Mouse (Mus musculus) neural tube, embryonic 13.5 days (tissue): ENCODE data around the gene Ranbp17. TPM values are rescaled to one million over a fixed set of nuclear protein-coding genes. Genes with fewer than 3 reads are reported as not detected.
A peak's percentile ranks its signal among the peaks of the same experiment; 100 is the strongest.

Experiments
- ATAC-seq: fragments of 200-750 bp; cut with Nextera tagmentation; 2 replicates; pipeline ENCODE4 v1.8.0; 2017; ENCODE audit warnings: low read depth, mild to moderate bottlenecking, moderate TSS enrichment, moderate library complexity
- H3K27ac ChIP-seq: fragments of 300-500 bp; sonication (generic); replicated peaks from 2 replicates; pipeline ENCODE4 v1.5.1; 2015; ENCODE audit warnings: moderate library complexity, mild to moderate bottlenecking, inconsistent platforms
- H3K27me3 ChIP-seq: fragments of 300-500 bp; sonication (generic); 2 replicates; pipeline ENCODE4 v1.6.1; 2015; ENCODE audit warnings: mild to moderate bottlenecking, inconsistent platforms
- H3K36me3 ChIP-seq: fragments of 300-500 bp; sonication (generic); 2 replicates; pipeline ENCODE4 v1.6.1; 2015; ENCODE audit warnings: mild to moderate bottlenecking, inconsistent platforms
- H3K4me1 ChIP-seq: fragments of 300-500 bp; sonication (generic); replicated peaks from 2 replicates; pipeline ENCODE4 v1.6.1; 2015; ENCODE audit warnings: inconsistent platforms
- H3K4me2 ChIP-seq: fragments of 300-500 bp; sonication (generic); 2 replicates; pipeline ENCODE4 v1.6.1; 2015; ENCODE audit warnings: inconsistent platforms, mild to moderate bottlenecking, moderate library complexity
- H3K4me3 ChIP-seq: fragments of 300-500 bp; sonication (generic); 2 replicates; pipeline ENCODE4 v1.5.1; 2015; ENCODE audit warnings: mild to moderate bottlenecking, inconsistent platforms
- H3K9ac ChIP-seq: fragments of 300-500 bp; sonication (generic); 2 replicates; pipeline ENCODE4 v1.6.1; 2015; ENCODE audit warnings: moderate library complexity, mild to moderate bottlenecking, inconsistent platforms
- H3K9me3 ChIP-seq: fragments of 300-500 bp; sonication (generic); 2 replicates; pipeline ENCODE4 v1.6.1; 2016; ENCODE audit warnings: inconsistent platforms
- WGBS: fragments of 180-500 bp; shearing (Covaris S2); methylation state at CpG from one replicate; pipeline ENCODE4 v1.1.7; 2015; 5-methylcytosine and 5-hydroxymethylcytosine counted together
- polyA plus RNA-seq: library from polyadenylated mRNA; unstranded; fragments of >200 nt; fragmentation: Nextera tagmentation; extraction: Ambion mirVana; gene quantifications from 2 replicates; pipeline ENCODE4 v1.2.1, GENCODE M21; 2015

The Ranbp17 gene
- polyA plus RNA-seq, 1 experiment from 2014 or later: 10.5 TPM

GRCm38 (mm10) chr11:33299371-33299770 is 214.2 kb downstream of the Ranbp17 start:
- H3K27ac ChIP-seq: peak overlapping the region; percentile 84
- 35% methylated on average over 11 of the region's 11 CpGs for WGBS
- H3K4me3 ChIP-seq: no peak overlapping the region
- H3K36me3 ChIP-seq: no peaks in the 10 kb centered on the region
- H3K4me1 ChIP-seq: peaks cover 49% of the 10 kb centered on the region
- H3K4me2 ChIP-seq: peak overlapping the region; percentile 22; the same call in 1 of the 2 replicates
- H3K9ac ChIP-seq: 0 out of 2 replicates have a peak overlapping the region, but pooled peaks have one; percentile 6
- H3K27me3 ChIP-seq: no peaks in the 10 kb centered on the region
- no peaks in the 10 kb centered on the region for H3K9me3 ChIP-seq
- ATAC-seq: peak; percentile 25; the same call in 1 of the 2 replicates

GRCm38 (mm10) chr11:33297121-33297520 is 216.4 kb downstream of the Ranbp17 start:
- 31% methylated on average over 8 of the region's 8 CpGs for WGBS
- peak overlapping the region; percentile 81 for H3K27ac ChIP-seq
- H3K4me2 ChIP-seq: no peak overlapping the region
- H3K4me3 ChIP-seq: no peak overlapping the region
- peaks cover 46% of the 10 kb centered on the region for H3K4me1 ChIP-seq
- H3K9me3 ChIP-seq: no peaks in the 10 kb centered on the region
- peak; percentile 84 for ATAC-seq
- H3K36me3 ChIP-seq: no peaks in the 10 kb centered on the region
- H3K27me3 ChIP-seq: no peaks in the 10 kb centered on the region
- no peak overlapping the region for H3K9ac ChIP-seq

- no peak for ATAC-seq
- 49% methylated on average over 3 of the region's 3 CpGs for WGBS
- H3K9me3 ChIP-seq: no peaks in the 10 kb centered on the region
Measured at GRCm38 (mm10) chr11:33295422-33295821, 218.1 kb downstream of the Ranbp17 start.

GRCm38 (mm10) chr11:33294063-33294462 is 219.5 kb downstream of the Ranbp17 start:
- no peak overlapping the region for H3K4me2 ChIP-seq
- H3K27ac ChIP-seq: no peak overlapping the region
- peaks cover 21% of the 10 kb centered on the region for H3K4me1 ChIP-seq
- no peak for ATAC-seq
- 74% methylated on average over 6 of the region's 6 CpGs for WGBS
- H3K36me3 ChIP-seq: no peaks in the 10 kb centered on the region
- no peak overlapping the region for H3K9ac ChIP-seq
- H3K27me3 ChIP-seq: no peaks in the 10 kb centered on the region
- H3K4me3 ChIP-seq: no peak overlapping the region
- no peaks in the 10 kb centered on the region for H3K9me3 ChIP-seq

More at GRCm38 (mm10) chr11:33295422-33295821, 218.1 kb downstream of the Ranbp17 start:
- Histone ChIP-seq H3K4me3 (no peak overlapping the region), H3K36me3 (no peaks in the 10 kb centered on the region), H3K27ac (no peak overlapping the region), H3K4me1 (peaks cover 34% of the 10 kb centered on the region), H3K9ac (no peak overlapping the region), H3K4me2 (no peak overlapping the region), H3K27me3 (no peaks in the 10 kb centered on the region)

GRCm38 (mm10) chr11:33278571-33278970 is 235.0 kb downstream of the Ranbp17 start:
- H3K36me3 ChIP-seq: peaks cover 10% of the 10 kb centered on the region; the same call in 1 of the 2 replicates
- no peaks in the 10 kb centered on the region for H3K9me3 ChIP-seq
- 97% methylated on average over 2 of the region's 2 CpGs for WGBS
- no peak overlapping the region for H3K27ac ChIP-seq
- no peak overlapping the region for H3K9ac ChIP-seq
- no peaks in the 10 kb centered on the region for H3K27me3 ChIP-seq
- H3K4me1 ChIP-seq: no peaks in the 10 kb centered on the region
- no peak overlapping the region for H3K4me3 ChIP-seq
- no peak for ATAC-seq
- no peak overlapping the region for H3K4me2 ChIP-seq

GRCm38 (mm10) chr11:33276637-33277036 is 236.9 kb downstream of the Ranbp17 start, which contains the start of gene Gm12117:
Gene Gm12117, minus strand, starts transcription at chr11:33276737.
- Histone ChIP-seq H3K9ac (no peak within 1 kb of the TSS), H3K4me3 (no peak within 1 kb of the TSS), H3K4me1 (no peaks in the 10 kb centered on the region), H3K9me3 (no peaks in the 10 kb centered on the region), H3K4me2 (no peak within 1 kb of the TSS), H3K27ac (no peak within 1 kb of the TSS), H3K36me3 (peaks cover 10% of the 10 kb centered on the region; the same call in 1 of the 2 replicates), H3K27me3 (no peaks in the 10 kb centered on the region)
- WGBS: 90% methylated on average over 3 of the region's 3 CpGs
- no peak for ATAC-seq

GRCm38 (mm10) chr11:33274816-33275215 is 238.7 kb downstream of the Ranbp17 start:
- H3K9ac ChIP-seq: no peak overlapping the region
- WGBS: 71% methylated on average over 3 of the region's 3 CpGs

GRCm38 (mm10) chr11:33274294-33274693 is 239.3 kb downstream of the Ranbp17 start:
- no peak for ATAC-seq
- H3K36me3 ChIP-seq: peaks cover 10% of the 10 kb centered on the region; the same call in 1 of the 2 replicates
- 88% methylated on average over 1 of the region's 1 CpGs for WGBS
- no peaks in the 10 kb centered on the region for H3K27me3 ChIP-seq
- H3K27ac ChIP-seq: no peak overlapping the region
- no peaks in the 10 kb centered on the region for H3K9me3 ChIP-seq
- H3K9ac ChIP-seq: no peak overlapping the region
- no peak overlapping the region for H3K4me2 ChIP-seq
- no peaks in the 10 kb centered on the region for H3K4me1 ChIP-seq
- H3K4me3 ChIP-seq: no peak overlapping the region

More at GRCm38 (mm10) chr11:33274816-33275215, 238.7 kb downstream of the Ranbp17 start:
- no peaks in the 10 kb centered on the region for H3K9me3 ChIP-seq
- H3K4me1 ChIP-seq: no peaks in the 10 kb centered on the region
- H3K4me3 ChIP-seq: no peak overlapping the region
- no peak overlapping the region for H3K27ac ChIP-seq
- ATAC-seq: no peak
- H3K27me3 ChIP-seq: no peaks in the 10 kb centered on the region
- peaks cover 10% of the 10 kb centered on the region; the same call in 1 of the 2 replicates for H3K36me3 ChIP-seq
- no peak overlapping the region for H3K4me2 ChIP-seq

- Histone ChIP-seq H3K4me1 (peaks cover 14% of the 10 kb centered on the region; the same call in 1 of the 2 replicates), H3K27me3 (no peaks in the 10 kb centered on the region; the same call in 1 of the 2 replicates), H3K27ac (no peak overlapping the region; the same call in 1 of the 2 replicates), H3K4me3 (no peak overlapping the region), H3K4me2 (no peak overlapping the region), H3K9ac (no peak overlapping the region), H3K36me3 (no peaks in the 10 kb centered on the region), H3K9me3 (no peaks in the 10 kb centered on the region)
- 34% methylated on average over 3 of the region's 3 CpGs for WGBS
- ATAC-seq: peak; percentile 64; the same call in 1 of the 2 replicates
Measured at GRCm38 (mm10) chr11:33240295-33240694, 273.3 kb downstream of the Ranbp17 start.

- peak overlapping the region; percentile 67 for H3K27ac ChIP-seq
Measured at GRCm38 (mm10) chr11:33234134-33234533, 279.4 kb downstream of the Ranbp17 start.

GRCm38 (mm10) chr11:33232056-33232455 is 281.5 kb downstream of the Ranbp17 start:
- no peak overlapping the region for H3K4me3 ChIP-seq
- peaks cover 34% of the 10 kb centered on the region for H3K4me1 ChIP-seq
- no peak for ATAC-seq
- no peak overlapping the region for H3K27ac ChIP-seq
- H3K9ac ChIP-seq: no peak overlapping the region
- 66% methylated on average over 5 of the region's 5 CpGs for WGBS
- H3K9me3 ChIP-seq: no peaks in the 10 kb centered on the region
- no peaks in the 10 kb centered on the region for H3K27me3 ChIP-seq
- H3K4me2 ChIP-seq: no peak overlapping the region
- H3K36me3 ChIP-seq: no peaks in the 10 kb centered on the region

More at GRCm38 (mm10) chr11:33234134-33234533, 279.4 kb downstream of the Ranbp17 start:
- Histone ChIP-seq H3K9ac (no peak overlapping the region), H3K4me3 (no peak overlapping the region), H3K9me3 (no peaks in the 10 kb centered on the region), H3K4me1 (peaks cover 34% of the 10 kb centered on the region), H3K27me3 (no peaks in the 10 kb centered on the region; the same call in 1 of the 2 replicates), H3K36me3 (no peaks in the 10 kb centered on the region), H3K4me2 (no peak overlapping the region)
- peak; percentile 64; the same call in 1 of the 2 replicates for ATAC-seq
- WGBS: 17% methylated on average over 3 of the region's 3 CpGs

GRCm38 (mm10) chr11:33228186-33228585 is 285.4 kb downstream of the Ranbp17 start:
- Histone ChIP-seq H3K27ac (no peak overlapping the region), H3K36me3 (no peaks in the 10 kb centered on the region), H3K27me3 (no peaks in the 10 kb centered on the region), H3K4me3 (no peak overlapping the region), H3K4me2 (no peak overlapping the region), H3K4me1 (peaks cover 21% of the 10 kb centered on the region), H3K9ac (no peak overlapping the region), H3K9me3 (no peaks in the 10 kb centered on the region)
- 91% methylated on average over 2 of the region's 2 CpGs for WGBS
- ATAC-seq: no peak

- Histone ChIP-seq H3K27ac (no peak overlapping the region), H3K9ac (no peak overlapping the region), H3K9me3 (no peaks in the 10 kb centered on the region), H3K4me1 (peaks cover 15% of the 10 kb centered on the region), H3K4me3 (no peak overlapping the region), H3K4me2 (no peak overlapping the region), H3K27me3 (no peaks in the 10 kb centered on the region), H3K36me3 (no peaks in the 10 kb centered on the region)
- 75% methylated on average over 8 of the region's 8 CpGs for WGBS
- no peak for ATAC-seq
Measured at GRCm38 (mm10) chr11:33226516-33226915, 287.0 kb downstream of the Ranbp17 start.
